Mouse (Mus musculus): ENCODE results near the gene Cbx3.

- TF ChIP-seq CTCF (IDR thresholded peaks at IDR 0.05; ENCODE audit: control insufficient read depth, insufficient read depth, insufficient replicate concordance, low read depth, low read length) (no peak), POLR2A (IDR thresholded peaks at IDR 0.05; ENCODE audit: control insufficient read depth, low read depth, low read length) (no peak)
These were observed 35.9 kb upstream of the Cbx3 start for GRCm38 (mm10) chr6:51434270-51434669.
